Mouse (Mus musculus): ENCODE results near the gene Prkca. TPM values are rescaled to one million over a fixed set of nuclear protein-coding genes. Genes with fewer than 3 reads are reported as not detected.

Prkca gene
- total RNA-seq, 1 experiment = 8.4 TPM

- no peaks in the 10 kb centered on the region for H3K4me1 ChIP-seq (ENCODE audit: control insufficient read depth in 2 of 2, insufficient read depth in 2 of 2, low read length in 2 of 2, poor library complexity in 1 of 2)
- in situ Hi-C loops (cut with MboI; ENCODE audit: low sequenced_read_pairs in 2 of 2, unreplicated experiment in 2 of 2) = no loop called here
- TF ChIP-seq HCFC1 (IDR thresholded peaks at IDR 0.05; ENCODE audit: borderline replicate concordance, insufficient read depth, low read length) (no peak), ZNF384 (IDR thresholded peaks at IDR 0.05; ENCODE audit: low read depth, low read length) (no peak), ZC3H11A (IDR thresholded peaks at IDR 0.05; ENCODE audit: borderline replicate concordance, low read depth, low read length) (no peak), MAFK (IDR thresholded peaks at IDR 0.05; ENCODE audit: insufficient read depth, low read depth, low read length) (no peak), CHD2 (IDR thresholded peaks at IDR 0.05; ENCODE audit: low read depth, low read length) (no peak)
- no peak overlapping the region for H3K4me3 ChIP-seq (ENCODE audit: insufficient read depth in 1 of 2, low read depth in 1 of 2, low read length in 2 of 2, poor library complexity in 1 of 2, severe bottlenecking in 1 of 2)
- no peaks in the 10 kb centered on the region for H3K36me3 ChIP-seq (ENCODE audit: control insufficient read depth, insufficient read depth, low read length, poor library complexity, severe bottlenecking)
- H3K9me3 ChIP-seq (ENCODE audit: control insufficient read depth, insufficient read depth, low read depth, low read length) = no peaks in the 10 kb centered on the region
- no peak for DNase-seq (ENCODE audit: low read depth, low spot score)
- H3K9ac ChIP-seq (ENCODE audit: insufficient read depth, low read depth, low read length, poor library complexity, severe bottlenecking) = no peak overlapping the region
- no peak overlapping the region for H3K27ac ChIP-seq (ENCODE audit: insufficient read depth, low read depth, low read length, poor library complexity, severe bottlenecking)
These were observed 126.7 kb downstream of the Prkca start for GRCm38 (mm10) chr11:108217043-108217442.

GRCm38 (mm10) chr11:108216064-108216463 is 127.7 kb downstream of the Prkca start:
- H3K4me3 ChIP-seq (ENCODE audit: insufficient read depth in 1 of 2, low read depth in 1 of 2, low read length in 2 of 2, poor library complexity in 1 of 2, severe bottlenecking in 1 of 2) = no peak overlapping the region
- H3K9ac ChIP-seq (ENCODE audit: insufficient read depth, low read depth, low read length, poor library complexity, severe bottlenecking) = no peak overlapping the region
- H3K27ac ChIP-seq (ENCODE audit: insufficient read depth, low read depth, low read length, poor library complexity, severe bottlenecking) = no peak overlapping the region
- in situ Hi-C loops (cut with MboI; ENCODE audit: low sequenced_read_pairs in 2 of 2, unreplicated experiment in 2 of 2) = no loop called here
- TF ChIP-seq HCFC1 (IDR thresholded peaks at IDR 0.05; ENCODE audit: borderline replicate concordance, insufficient read depth, low read length) (no peak), MAFK (IDR thresholded peaks at IDR 0.05; ENCODE audit: insufficient read depth, low read depth, low read length) (no peak), ZC3H11A (IDR thresholded peaks at IDR 0.05; ENCODE audit: borderline replicate concordance, low read depth, low read length) (no peak), CHD2 (IDR thresholded peaks at IDR 0.05; ENCODE audit: low read depth, low read length) (no peak), ZNF384 (IDR thresholded peaks at IDR 0.05; ENCODE audit: low read depth, low read length) (no peak)
- no peaks in the 10 kb centered on the region for H3K9me3 ChIP-seq (ENCODE audit: control insufficient read depth, insufficient read depth, low read depth, low read length)
- H3K4me1 ChIP-seq (ENCODE audit: control insufficient read depth in 2 of 2, insufficient read depth in 2 of 2, low read length in 2 of 2, poor library complexity in 1 of 2) = no peaks in the 10 kb centered on the region
- H3K36me3 ChIP-seq (ENCODE audit: control insufficient read depth, insufficient read depth, low read length, poor library complexity, severe bottlenecking) = no peaks in the 10 kb centered on the region
- DNase-seq (ENCODE audit: low read depth, low spot score) = no peak

- H3K36me3 ChIP-seq (ENCODE audit: control insufficient read depth, insufficient read depth, low read length, poor library complexity, severe bottlenecking) = no peaks in the 10 kb centered on the region
- no peaks in the 10 kb centered on the region for H3K4me1 ChIP-seq (ENCODE audit: control insufficient read depth in 2 of 2, insufficient read depth in 2 of 2, low read length in 2 of 2, poor library complexity in 1 of 2)
- H3K9ac ChIP-seq (ENCODE audit: insufficient read depth, low read depth, low read length, poor library complexity, severe bottlenecking) = no peak overlapping the region
- no peaks in the 10 kb centered on the region for H3K9me3 ChIP-seq (ENCODE audit: control insufficient read depth, insufficient read depth, low read depth, low read length)
- no peak overlapping the region for H3K27ac ChIP-seq (ENCODE audit: insufficient read depth, low read depth, low read length, poor library complexity, severe bottlenecking)
- in situ Hi-C loops (cut with MboI; ENCODE audit: low sequenced_read_pairs in 2 of 2, unreplicated experiment in 2 of 2) = no loop called here
- no peak overlapping the region for H3K4me3 ChIP-seq (ENCODE audit: insufficient read depth in 1 of 2, low read depth in 1 of 2, low read length in 2 of 2, poor library complexity in 1 of 2, severe bottlenecking in 1 of 2)
- no peak for TF ChIP-seq ZNF384 (IDR thresholded peaks at IDR 0.05; ENCODE audit: low read depth, low read length)
- DNase-seq (ENCODE audit: low read depth, low spot score) = no peak
These were observed 128.3 kb downstream of the Prkca start for GRCm38 (mm10) chr11:108215466-108215865.

- TF ChIP-seq MAFK (IDR thresholded peaks at IDR 0.05; ENCODE audit: insufficient read depth, low read depth, low read length) (no peak), ZNF384 (IDR thresholded peaks at IDR 0.05; ENCODE audit: low read depth, low read length) (no peak), HCFC1 (IDR thresholded peaks at IDR 0.05; ENCODE audit: borderline replicate concordance, insufficient read depth, low read length) (no peak), CHD2 (IDR thresholded peaks at IDR 0.05; ENCODE audit: low read depth, low read length) (no peak), ZC3H11A (IDR thresholded peaks at IDR 0.05; ENCODE audit: borderline replicate concordance, low read depth, low read length) (no peak)
- no peak overlapping the region for H3K9ac ChIP-seq (ENCODE audit: insufficient read depth, low read depth, low read length, poor library complexity, severe bottlenecking)
- in situ Hi-C loops (cut with MboI; ENCODE audit: low sequenced_read_pairs in 2 of 2, unreplicated experiment in 2 of 2) = no loop called here
- no peaks in the 10 kb centered on the region for H3K9me3 ChIP-seq (ENCODE audit: control insufficient read depth, insufficient read depth, low read depth, low read length)
- no peaks in the 10 kb centered on the region for H3K4me1 ChIP-seq (ENCODE audit: control insufficient read depth in 2 of 2, insufficient read depth in 2 of 2, low read length in 2 of 2, poor library complexity in 1 of 2)
- no peak for DNase-seq (ENCODE audit: low read depth, low spot score)
- no peak overlapping the region for H3K4me3 ChIP-seq (ENCODE audit: insufficient read depth in 1 of 2, low read depth in 1 of 2, low read length in 2 of 2, poor library complexity in 1 of 2, severe bottlenecking in 1 of 2)
- H3K27ac ChIP-seq (ENCODE audit: insufficient read depth, low read depth, low read length, poor library complexity, severe bottlenecking) = no peak overlapping the region
- H3K36me3 ChIP-seq (ENCODE audit: control insufficient read depth, insufficient read depth, low read length, poor library complexity, severe bottlenecking) = no peaks in the 10 kb centered on the region
These were observed 129.1 kb downstream of the Prkca start for GRCm38 (mm10) chr11:108214521-108215223.

- no peak for DNase-seq (ENCODE audit: low read depth, low spot score)
- Histone ChIP-seq H3K9me3 (ENCODE audit: control insufficient read depth, insufficient read depth, low read depth, low read length) (no peaks in the 10 kb centered on the region), H3K9ac (ENCODE audit: insufficient read depth, low read depth, low read length, poor library complexity, severe bottlenecking) (no peak overlapping the region), H3K27ac (ENCODE audit: insufficient read depth, low read depth, low read length, poor library complexity, severe bottlenecking) (no peak overlapping the region), H3K4me3 (ENCODE audit: insufficient read depth in 1 of 2, low read depth in 1 of 2, low read length in 2 of 2, poor library complexity in 1 of 2, severe bottlenecking in 1 of 2) (no peak overlapping the region), H3K36me3 (ENCODE audit: control insufficient read depth, insufficient read depth, low read length, poor library complexity, severe bottlenecking) (no peaks in the 10 kb centered on the region), H3K4me1 (ENCODE audit: control insufficient read depth in 2 of 2, insufficient read depth in 2 of 2, low read length in 2 of 2, poor library complexity in 1 of 2) (no peaks in the 10 kb centered on the region)
- TF ChIP-seq ZC3H11A (IDR thresholded peaks at IDR 0.05; ENCODE audit: borderline replicate concordance, low read depth, low read length) (no peak), MAFK (IDR thresholded peaks at IDR 0.05; ENCODE audit: insufficient read depth, low read depth, low read length) (no peak), CHD2 (IDR thresholded peaks at IDR 0.05; ENCODE audit: low read depth, low read length) (no peak), HCFC1 (IDR thresholded peaks at IDR 0.05; ENCODE audit: borderline replicate concordance, insufficient read depth, low read length) (no peak), ZNF384 (IDR thresholded peaks at IDR 0.05; ENCODE audit: low read depth, low read length) (no peak)
- in situ Hi-C loops (cut with MboI; ENCODE audit: low sequenced_read_pairs in 2 of 2, unreplicated experiment in 2 of 2) = no loop called here
These were observed 129.9 kb downstream of the Prkca start for GRCm38 (mm10) chr11:108213783-108214182.
